Mouse (Mus musculus): ENCODE data around the gene Dnal4. TPM values are rescaled to one million over a fixed set of nuclear protein-coding genes. Genes with fewer than 3 reads are reported as not detected.

Gene Dnal4
- polyA plus RNA-seq, 1 experiment from 2014 or later: 43.0 TPM

GRCm38 (mm10) chr15:79720267-79720666 is 57.4 kb downstream of the Dnal4 start:
- Histone ChIP-seq H3K36me3 (ENCODE audit: control insufficient read depth, insufficient read depth, low read length) (peaks cover 15% of the 10 kb centered on the region), H3K4me3 (ENCODE audit: low read length) (no peak overlapping the region), H3K27me3 (replicated peaks; ENCODE audit: control insufficient read depth, insufficient read depth, low read length) (no peaks in the 10 kb centered on the region), H3K4me2 (ENCODE audit: low read depth, low read length) (no peak overlapping the region), H3K27ac (ENCODE audit: low read length) (no peak overlapping the region), H3K9me3 (ENCODE audit: control insufficient read depth, low read length) (no peaks in the 10 kb centered on the region), H3K4me1 (ENCODE audit: control insufficient read depth, insufficient read depth, low read length) (no peaks in the 10 kb centered on the region), H3K9ac (ENCODE audit: low read depth, low read length) (no peak overlapping the region)
- WGBS: 88% methylated on average over 8 of the region's 8 CpGs
- no peak for ATAC-seq

- no peak for ATAC-seq
- H3K9ac ChIP-seq (ENCODE audit: low read depth, low read length): no peak overlapping the region
- WGBS: 92% methylated on average over 6 of the region's 6 CpGs
- no peaks in the 10 kb centered on the region for H3K9me3 ChIP-seq (ENCODE audit: control insufficient read depth, low read length)
- H3K4me1 ChIP-seq (ENCODE audit: control insufficient read depth, insufficient read depth, low read length): no peaks in the 10 kb centered on the region
- H3K36me3 ChIP-seq (ENCODE audit: control insufficient read depth, insufficient read depth, low read length): peaks cover 21% of the 10 kb centered on the region
- H3K4me3 ChIP-seq (ENCODE audit: low read length): no peak overlapping the region
- no peak overlapping the region for H3K4me2 ChIP-seq (ENCODE audit: low read depth, low read length)
- no peaks in the 10 kb centered on the region for H3K27me3 ChIP-seq (replicated peaks; ENCODE audit: control insufficient read depth, insufficient read depth, low read length)
- no peak overlapping the region for H3K27ac ChIP-seq (ENCODE audit: low read length)
Observed at GRCm38 (mm10) chr15:79716710-79717109, 60.9 kb downstream of the Dnal4 start.

GRCm38 (mm10) chr15:79715646-79716045 is 62.0 kb downstream of the Dnal4 start:
- no peak overlapping the region for H3K9ac ChIP-seq (ENCODE audit: low read depth, low read length)
- no peaks in the 10 kb centered on the region for H3K27me3 ChIP-seq (replicated peaks; ENCODE audit: control insufficient read depth, insufficient read depth, low read length)
- no peak overlapping the region for H3K27ac ChIP-seq (ENCODE audit: low read length)
- H3K9me3 ChIP-seq (ENCODE audit: control insufficient read depth, low read length): no peaks in the 10 kb centered on the region
- ATAC-seq: no peak
- H3K36me3 ChIP-seq (ENCODE audit: control insufficient read depth, insufficient read depth, low read length): peaks cover 23% of the 10 kb centered on the region
- H3K4me2 ChIP-seq (ENCODE audit: low read depth, low read length): no peak overlapping the region
- 92% methylated on average over 7 of the region's 7 CpGs for WGBS
- H3K4me3 ChIP-seq (ENCODE audit: low read length): no peak overlapping the region
- no peaks in the 10 kb centered on the region for H3K4me1 ChIP-seq (ENCODE audit: control insufficient read depth, insufficient read depth, low read length)

Other genes starting within 250 kb of the Dnal4 start
- 29.4 and 29.8 TPM in 2 replicates for gene Ddx17, start 231.1 kb downstream of the Dnal4 start, polyA plus RNA-seq (2015; fragmentation: Nextera tagmentation; extraction: Ambion mirVana)
- gene Dmc1, start 172.7 kb downstream of the Dnal4 start, polyA plus RNA-seq (2015; fragmentation: Nextera tagmentation; extraction: Ambion mirVana): 1.1 and 1.7 TPM in 2 replicates
- 0.60 and 0.72 TPM in 2 replicates for gene Fam227a, start 118.9 kb downstream of the Dnal4 start, polyA plus RNA-seq (2015; fragmentation: Nextera tagmentation; extraction: Ambion mirVana)
- gene Cby1, start 118.7 kb downstream of the Dnal4 start, polyA plus RNA-seq (2015; fragmentation: Nextera tagmentation; extraction: Ambion mirVana): 37.1 and 37.2 TPM in 2 replicates
- 248 and 288 TPM in 2 replicates for gene Tomm22, start 107.0 kb downstream of the Dnal4 start, polyA plus RNA-seq (2015; fragmentation: Nextera tagmentation; extraction: Ambion mirVana)
- 14.1 and 17.0 TPM in 2 replicates for gene Josd1, start 89.9 kb downstream of the Dnal4 start, polyA plus RNA-seq (2015; fragmentation: Nextera tagmentation; extraction: Ambion mirVana)
- 24.5 and 25.3 TPM in 2 replicates for gene Gtpbp1, start 87.0 kb downstream of the Dnal4 start, polyA plus RNA-seq (2015; fragmentation: Nextera tagmentation; extraction: Ambion mirVana)
- gene Sun2, start 35.3 kb downstream of the Dnal4 start, polyA plus RNA-seq (2015; fragmentation: Nextera tagmentation; extraction: Ambion mirVana): 2.8 and 3.3 TPM in 2 replicates
- 1.3 and 1.8 TPM in 2 replicates for gene Nptxr, start 26.9 kb upstream of the Dnal4 start, polyA plus RNA-seq (2015; fragmentation: Nextera tagmentation; extraction: Ambion mirVana)
- not detected in 2 replicates for gene Npcd, start 56.4 kb upstream of the Dnal4 start, polyA plus RNA-seq (2015; fragmentation: Nextera tagmentation; extraction: Ambion mirVana)
- gene Cbx6, start 56.8 kb upstream of the Dnal4 start, polyA plus RNA-seq (2015; fragmentation: Nextera tagmentation; extraction: Ambion mirVana): 31.4 and 31.6 TPM in 2 replicates
- 12.9 and 16.2 TPM in 2 replicates for gene Apobec3, start 113.8 kb upstream of the Dnal4 start, polyA plus RNA-seq (2015; fragmentation: Nextera tagmentation; extraction: Ambion mirVana)
- 3.7 and 4.8 TPM in 2 replicates for gene Cbx7, start 193.3 kb upstream of the Dnal4 start, polyA plus RNA-seq (2015; fragmentation: Nextera tagmentation; extraction: Ambion mirVana)
- gene Pdgfb, start 237.1 kb upstream of the Dnal4 start, polyA plus RNA-seq (2015; fragmentation: Nextera tagmentation; extraction: Ambion mirVana): 7.0 and 8.3 TPM in 2 replicates